In the genomic region with DNA sequence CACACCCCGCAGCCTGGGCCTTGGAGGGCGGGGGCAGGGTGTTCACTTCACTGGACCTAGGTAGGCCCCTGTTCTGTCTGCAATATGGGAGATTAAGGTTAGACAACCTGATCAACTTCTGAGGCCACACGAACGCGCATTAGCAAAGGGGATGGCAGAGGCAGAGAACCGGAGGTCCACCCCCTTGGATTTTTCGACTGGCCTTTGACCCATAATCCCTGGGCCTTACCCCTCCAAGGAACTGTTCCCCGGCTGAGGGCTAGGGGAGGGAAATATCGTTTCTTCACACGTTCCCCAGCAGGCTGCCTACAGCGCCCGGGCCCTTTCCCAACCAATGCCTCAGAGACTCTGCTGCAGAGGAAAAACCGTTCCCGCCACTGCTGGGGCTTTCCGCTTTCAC, we compare ENCODE assay signal across 23 mouse cellular contexts. TPM values are rescaled to one million over a fixed set of nuclear protein-coding genes. Genes with fewer than 3 reads are reported as not detected.
"Had no signal": no experiment of that assay in that cellular context is flagged by ENCODE, and none has a peak within 500 bp of the region (broad histone marks: within the 10 kb centered on the region; RNA-seq: fewer than 3 reads in every experiment).

No protein-coding gene starts in this region.

RNA-seq across cellular contexts. Expression of a gene that starts 0.4 kb away (rescaled TPM):
- total RNA-seq: hematopoietic stem cell, adult 5-6 weeks had no signal
- polyA plus RNA-seq: inflammation-experienced regulatory T-cells, adult 6 months had no signal

RNA-seq across cellular contexts. Expression of a gene that starts 34.5 kb away (rescaled TPM):
- total RNA-seq: gastrocnemius, adult 18-20 months; gastrocnemius, postnatal 10 days; gastrocnemius, postnatal 36 days; heart, adult 2 months; heart, postnatal 14 days; heart, postnatal 36 days; hematopoietic stem cell, adult 5-6 weeks; layer of hippocampus, adult 18-20 months; layer of hippocampus, adult 8-10 months; layer of hippocampus, postnatal 14 days; layer of hippocampus, postnatal 36 days; liver, adult 2 months had no signal
- polyA plus RNA-seq: gonadal fat pad, adult 2 months; heart, adult 2 months; heart, embryonic 11.5 days; heart, postnatal 0 days; inflammation-experienced regulatory T-cells, adult 6 months; intestine, embryonic 15.5 days; kidney, adult 2 months; limb, embryonic 11.5 days; limb, embryonic 15.5 days; liver, adult 2 months; liver, embryonic 12.5 days; liver, embryonic 14.5 days; liver, embryonic 16.5 days had no signal
